Mouse (Mus musculus) CH12.LX (cell line): ENCODE measurements at regions not wholly inside any gene's neighbourhood (a gene's known extent, or its start where the extent isn't known, plus 50 kb on each side); places are given as distances from the start of the nearest gene placed in this dataset.

Experiments used
- DNase-seq: peaks from one replicate; pipeline ENCODE4 v3.0.0-alpha.2; 2013; ENCODE audit errors: extremely low read depth
- H3K27ac ChIP-seq: 2 replicates; pipeline ENCODE4 v1.5.1; 2012; ENCODE audit warnings: low read depth, mild to moderate bottlenecking, control low read depth, moderate library complexity; ENCODE audit not compliant: insufficient read depth
- H3K27me3 ChIP-seq: replicated peaks from 2 replicates; pipeline ENCODE3; 2012; ENCODE audit warnings: inconsistent platforms
- H3K36me3 ChIP-seq, 2 experiments: replicated peaks in 1 of 2; 2 replicates each; pipeline versions ENCODE3 to v1.6.1; 2012; ENCODE audit warnings: inconsistent platforms in 1 of 2, low read length in 1 of 2, mild to moderate bottlenecking in 1 of 2, mixed read lengths in 1 of 2, moderate library complexity in 1 of 2; ENCODE audit not compliant: control insufficient read depth in 1 of 2, insufficient read depth in 1 of 2
- H3K4me1 ChIP-seq, 2 experiments: 2 replicates each; pipeline ENCODE4 v1.6.1; 2012; ENCODE audit warnings: inconsistent platforms in 1 of 2, moderate library complexity in 1 of 2; ENCODE audit not compliant: insufficient read depth in 2 of 2, control insufficient read depth in 1 of 2
- H3K4me2 ChIP-seq: 2 replicates; pipeline ENCODE4 v1.6.1; 2012; ENCODE audit warnings: low read depth, mild to moderate bottlenecking, control low read depth; ENCODE audit not compliant: poor library complexity, insufficient read depth, severe bottlenecking
- H3K4me3 ChIP-seq, 3 experiments: fragments of 150-350 bp in 1 of 3; sonication (generic) in 1 of 3; replicated peaks in 1 of 3; 2 replicates each; pipeline versions ENCODE3 to v1.5.1; 2011 to 2012; ENCODE audit warnings: low read depth in 2 of 3, low read length in 2 of 3, mild to moderate bottlenecking in 2 of 3, moderate library complexity in 2 of 3, control low read depth in 1 of 3, improper control_type of control experiment in 1 of 3, inconsistent platforms in 1 of 3, mixed read lengths in 1 of 3; ENCODE audit not compliant: poor library complexity in 1 of 3
- H3K79me2 ChIP-seq: replicated peaks from 2 replicates; pipeline ENCODE4 v1.6.1; 2012; ENCODE audit warnings: mild to moderate bottlenecking, moderate library complexity; ENCODE audit not compliant: control insufficient read depth, poor library complexity, insufficient read depth, severe bottlenecking; ENCODE audit errors: extremely low read depth
- H3K9ac ChIP-seq: 2 replicates; pipeline ENCODE4 v1.6.1; 2012; ENCODE audit warnings: low read depth, mild to moderate bottlenecking, control low read depth, moderate library complexity; ENCODE audit not compliant: insufficient read depth
- H3K9me3 ChIP-seq: replicated peaks from 2 replicates; pipeline ENCODE3; 2012; ENCODE audit warnings: low read length, inconsistent platforms, mixed read lengths
- BHLHE40 ChIP-seq: IDR thresholded peaks from 2 replicates; pipeline ENCODE4 v1.6.1; 2011; ENCODE audit warnings: mild to moderate bottlenecking, low read depth, low read length, improper control_type of control experiment
- CHD1 ChIP-seq: IDR thresholded peaks from 2 replicates; pipeline ENCODE4 v1.6.1; 2012; ENCODE audit warnings: low read depth, low read length, improper control_type of control experiment, inconsistent platforms
- CHD2 ChIP-seq: IDR thresholded peaks from 2 replicates; pipeline ENCODE4 v1.6.1; 2011; ENCODE audit warnings: low read length, improper control_type of control experiment
- E2F4 ChIP-seq: IDR thresholded peaks from 2 replicates; pipeline ENCODE4 v1.6.1; 2011; ENCODE audit warnings: low read depth, low read length, improper control_type of control experiment; ENCODE audit not compliant: insufficient replicate concordance
- EP300 ChIP-seq: IDR thresholded peaks from 2 replicates; pipeline ENCODE4 v1.6.1; 2011; ENCODE audit warnings: low read length, improper control_type of control experiment
- ETS1 ChIP-seq: conservative IDR thresholded peaks from 2 replicates; pipeline ENCODE4 v1.6.1; 2012; ENCODE audit warnings: low read depth, mild to moderate bottlenecking, inconsistent platforms, low read length, improper control_type of control experiment, moderate library complexity
- GABPA ChIP-seq: IDR thresholded peaks from 2 replicates; pipeline ENCODE4 v1.6.1; 2012; ENCODE audit warnings: low read depth, low read length, improper control_type of control experiment, inconsistent platforms; ENCODE audit not compliant: insufficient replicate concordance
- IRF4 ChIP-seq: IDR thresholded peaks from 2 replicates; pipeline ENCODE4 v1.6.1; 2014; ENCODE audit warnings: low read depth, mild to moderate bottlenecking, inconsistent platforms, low read length, improper control_type of control experiment
- JUN ChIP-seq: IDR thresholded peaks from 2 replicates; pipeline ENCODE4 v1.6.1; 2011; ENCODE audit warnings: low read depth, mild to moderate bottlenecking, low read length, improper control_type of control experiment, moderate library complexity; ENCODE audit not compliant: insufficient read depth
- JUND ChIP-seq: conservative IDR thresholded peaks from 2 replicates; pipeline ENCODE4 v1.6.1; 2011; ENCODE audit warnings: low read depth, low read length, improper control_type of control experiment
- MAFK ChIP-seq: IDR thresholded peaks from 2 replicates; pipeline ENCODE4 v1.6.1; 2011; ENCODE audit warnings: low read length, improper control_type of control experiment; ENCODE audit not compliant: insufficient replicate concordance
- MAX ChIP-seq: IDR thresholded peaks from 2 replicates; pipeline ENCODE4 v1.6.1; 2011; ENCODE audit warnings: low read length, improper control_type of control experiment
- MEF2A ChIP-seq: IDR thresholded peaks from 2 replicates; pipeline ENCODE4 v1.6.1; 2014; ENCODE audit warnings: low read depth, mild to moderate bottlenecking, inconsistent platforms, low read length, improper control_type of control experiment, borderline replicate concordance
- MXI1 ChIP-seq: IDR thresholded peaks from 2 replicates; pipeline ENCODE4 v1.6.1; 2011; ENCODE audit warnings: mild to moderate bottlenecking, low read depth, low read length, improper control_type of control experiment
- MYC ChIP-seq: IDR thresholded peaks from 2 replicates; pipeline ENCODE4 v1.6.1; 2011; ENCODE audit warnings: low read depth, mild to moderate bottlenecking, improper control_type of control experiment, low read length
- NELFE ChIP-seq: IDR thresholded peaks from 2 replicates; pipeline ENCODE4 v1.6.1; 2011; ENCODE audit warnings: low read depth, low read length, improper control_type of control experiment
- NRF1 ChIP-seq: IDR thresholded peaks from 2 replicates; pipeline ENCODE4 v1.6.1; 2014; ENCODE audit warnings: low read depth, mild to moderate bottlenecking, inconsistent platforms, low read length, improper control_type of control experiment, moderate library complexity
- POLR2A ChIP-seq: IDR thresholded peaks from 2 replicates; pipeline ENCODE4 v1.6.1; 2011; ENCODE audit warnings: low read depth, mild to moderate bottlenecking, improper control_type of control experiment, low read length
- RAD21 ChIP-seq: IDR thresholded peaks from 2 replicates; pipeline ENCODE4 v1.6.1; 2011; ENCODE audit warnings: low read depth, mild to moderate bottlenecking, low read length, improper control_type of control experiment, moderate library complexity
- RCOR1 ChIP-seq: conservative IDR thresholded peaks from 2 replicates; pipeline ENCODE4 v1.6.1; 2012; ENCODE audit warnings: low read depth, mild to moderate bottlenecking, inconsistent platforms, low read length, improper control_type of control experiment
- SIN3A ChIP-seq: IDR thresholded peaks from 2 replicates; pipeline ENCODE4 v1.6.1; 2012; ENCODE audit warnings: low read length, improper control_type of control experiment, inconsistent platforms
- TBP ChIP-seq: conservative IDR thresholded peaks from 2 replicates; pipeline ENCODE4 v1.6.1; 2011; ENCODE audit warnings: low read depth, low read length, improper control_type of control experiment
- TCF12 ChIP-seq: IDR thresholded peaks from 2 replicates; pipeline ENCODE4 v1.6.1; 2014; ENCODE audit warnings: low read depth, mild to moderate bottlenecking, inconsistent platforms, low read length, improper control_type of control experiment
- ZKSCAN1 ChIP-seq: IDR thresholded peaks from 2 replicates; pipeline ENCODE4 v1.6.1; 2012; ENCODE audit warnings: low read depth, inconsistent platforms, low read length, improper control_type of control experiment, borderline replicate concordance
- ZNF384 ChIP-seq: IDR thresholded peaks from 2 replicates; pipeline ENCODE4 v1.6.1; 2012; ENCODE audit warnings: low read depth, low read length, improper control_type of control experiment, inconsistent platforms
- dilution Hi-C: fragments of 300-500 bp; cut with MboI; formaldehyde crosslinking; loops from 2 replicates; pipeline ENCODE4 v1.14.3; 2020; ENCODE audit warnings: low sequenced_read_pairs; ENCODE audit not compliant: extremely low pct_unique_long_range_greater_than_20kb, extremely low pct_ligation_motif_present
- in situ Hi-C: fragments of 300-500 bp; cut with MboI; formaldehyde crosslinking; loops from 3 replicates; pipeline ENCODE4 v1.14.3; 2019; ENCODE audit warnings: low sequenced_read_pairs, low pct_ligation_motif_present, low pct_unique_long_range_greater_than_20kb, mixed read lengths

DNA sequence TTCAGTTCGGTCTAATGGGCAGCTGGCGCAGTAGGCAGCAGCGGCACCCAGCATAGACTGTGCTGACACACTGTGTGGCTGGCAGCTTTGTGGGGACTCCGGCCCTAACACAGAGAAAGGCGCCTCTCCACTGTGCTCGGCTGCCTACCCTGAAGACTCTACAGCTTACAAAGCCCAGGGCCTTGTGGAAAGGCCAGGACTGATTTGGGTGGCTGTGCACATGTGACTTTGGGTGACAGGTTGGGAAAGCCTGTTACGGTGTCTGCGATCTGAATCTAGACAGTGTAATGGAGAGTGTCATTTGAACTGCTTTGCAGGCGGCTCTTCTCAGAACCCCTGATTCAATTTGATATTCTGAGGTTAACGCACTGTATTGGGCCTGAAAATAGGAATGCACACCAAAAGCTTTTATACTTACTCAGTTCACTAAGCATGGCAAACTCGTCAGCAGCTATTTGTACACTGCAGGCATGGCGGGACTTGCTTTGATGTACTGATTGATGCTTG, 228.7 kb downstream of the Tle4 start:
- Histone ChIP-seq H3K27ac (no peak overlapping the region), H3K4me2 (no peak overlapping the region), H3K36me3 (no peaks in the 10 kb centered on the region), H3K27me3 (no peaks in the 10 kb centered on the region), H3K9me3 (no peaks in the 10 kb centered on the region), H3K9ac (no peak overlapping the region), H3K4me1 (peaks cover 20 to 61% of the 10 kb centered on the region in 2 experiments), H3K79me2 (no peaks in the 10 kb centered on the region), H3K4me3 (no peak overlapping the region)
- no peak for DNase-seq
- in situ Hi-C loops (loop anchor here (25.0 kb wide), 1 partner anchor 257 kb away; no protein-coding TSS in a partner anchor), dilution Hi-C loops (no loop called here)
- TF ChIP-seq RCOR1 = no peak
- no peak for TF ChIP-seq BHLHE40
- no peak for TF ChIP-seq POLR2A
- TF ChIP-seq JUN = no peak
- TF ChIP-seq SIN3A = no peak
- no peak for TF ChIP-seq E2F4
- no peak for TF ChIP-seq ETS1

DNA sequence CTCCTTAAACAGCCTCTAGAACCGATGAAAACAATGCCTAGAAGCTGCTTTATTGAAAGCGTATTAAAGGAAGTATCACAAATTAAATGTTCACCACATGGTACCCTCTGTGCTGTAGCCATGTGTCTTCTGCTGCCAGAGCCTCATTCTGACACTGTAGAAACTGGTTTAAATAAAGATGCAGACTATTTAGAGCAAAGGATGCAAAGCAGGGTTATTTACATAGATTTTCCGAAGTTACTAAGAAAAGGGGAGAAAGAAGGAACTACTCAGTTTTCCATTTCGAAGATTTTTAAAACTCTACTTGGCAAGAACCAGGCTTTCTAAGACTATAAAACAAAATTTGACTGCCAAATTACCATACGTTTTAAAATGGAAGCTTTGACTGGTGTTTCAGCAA, 226.5 kb downstream of the Tle4 start:
- Histone ChIP-seq H3K36me3 (no peaks in the 10 kb centered on the region), H3K4me2 (peak overlapping the region; percentile 9; the same call in 1 of the 2 replicates), H3K27ac (peak overlapping the region; percentile 80), H3K9me3 (no peaks in the 10 kb centered on the region), H3K4me3 (no peak overlapping the region), H3K4me1 (peaks cover 18 to 67% of the 10 kb centered on the region in 2 experiments), H3K9ac (peak overlapping the region; percentile 33; the same call in 1 of the 2 replicates), H3K27me3 (no peaks in the 10 kb centered on the region), H3K79me2 (no peaks in the 10 kb centered on the region)
- dilution Hi-C loops = no loop called here
- in situ Hi-C loops = loop anchor here (25.0 kb wide), 1 partner anchor 259 kb away; no protein-coding TSS in a partner anchor
- peak; percentile 85 for TF ChIP-seq ETS1
- peak; percentile 83 for TF ChIP-seq IRF4
- TF ChIP-seq MYC = peak; percentile 99
- TF ChIP-seq MAX = peak; percentile 95
- TF ChIP-seq MAFK = peak; percentile 57; the same call in 1 of the 2 replicates
- peak; percentile 52; the same call in 1 of the 2 replicates for TF ChIP-seq POLR2A
- TF ChIP-seq BHLHE40 = peak; percentile 56
- TF ChIP-seq EP300 = peak; percentile 92
- TF ChIP-seq CHD2 = no peak
- TF ChIP-seq ZNF384 = no peak
- 0 out of 2 replicates have a peak, but pooled peaks have one; percentile 46 for TF ChIP-seq E2F4
- no peak for TF ChIP-seq ZKSCAN1
- peak; percentile 98 for TF ChIP-seq MEF2A
- TF ChIP-seq JUN = peak; percentile 66; the same call in 1 of the 2 replicates
- TF ChIP-seq CHD1 = 0 out of 2 replicates have a peak, but pooled peaks have one; percentile 21
- TF ChIP-seq NRF1 = no peak
- TF ChIP-seq GABPA = no peak
- peak; percentile 59; the same call in 1 of the 2 replicates for TF ChIP-seq TCF12
- TF ChIP-seq RAD21 = no peak
- TF ChIP-seq MXI1 = peak; percentile 47; the same call in 1 of the 2 replicates
- peak; percentile 78 for TF ChIP-seq JUND
- 0 out of 2 replicates have a peak, but pooled peaks have one; percentile 16 for TF ChIP-seq NELFE
- TF ChIP-seq TBP = peak; percentile 93
- peak; percentile 74 for DNase-seq
